Mouse (Mus musculus) CH12.LX (cell line): ENCODE measurements around the gene Ovca2. TPM values are rescaled to one million over a fixed set of nuclear protein-coding genes. Genes with fewer than 3 reads are reported as not detected.

Experiments
- DNase-seq: peaks from one replicate; pipeline ENCODE4 v3.0.0-alpha.2; 2013; ENCODE audit errors: extremely low read depth
- H3K27ac ChIP-seq: 2 replicates; pipeline ENCODE4 v1.5.1; 2012; ENCODE audit warnings: low read depth, mild to moderate bottlenecking, control low read depth, moderate library complexity; ENCODE audit not compliant: insufficient read depth
- H3K27me3 ChIP-seq: replicated peaks from 2 replicates; pipeline ENCODE3; 2012; ENCODE audit warnings: inconsistent platforms
- H3K36me3 ChIP-seq, 2 experiments: replicated peaks in 1 of 2; 2 replicates each; pipeline versions ENCODE3 to v1.6.1; 2012; ENCODE audit warnings: inconsistent platforms in 1 of 2, low read length in 1 of 2, mild to moderate bottlenecking in 1 of 2, mixed read lengths in 1 of 2, moderate library complexity in 1 of 2; ENCODE audit not compliant: control insufficient read depth in 1 of 2, insufficient read depth in 1 of 2
- H3K4me1 ChIP-seq, 2 experiments: 2 replicates each; pipeline ENCODE4 v1.6.1; 2012; ENCODE audit warnings: inconsistent platforms in 1 of 2, moderate library complexity in 1 of 2; ENCODE audit not compliant: insufficient read depth in 2 of 2, control insufficient read depth in 1 of 2
- H3K4me2 ChIP-seq: 2 replicates; pipeline ENCODE4 v1.6.1; 2012; ENCODE audit warnings: low read depth, mild to moderate bottlenecking, control low read depth; ENCODE audit not compliant: poor library complexity, insufficient read depth, severe bottlenecking
- H3K4me3 ChIP-seq, 3 experiments: fragments of 150-350 bp in 1 of 3; sonication (generic) in 1 of 3; replicated peaks in 1 of 3; 2 replicates each; pipeline versions ENCODE3 to v1.5.1; 2011 to 2012; ENCODE audit warnings: low read depth in 2 of 3, low read length in 2 of 3, mild to moderate bottlenecking in 2 of 3, moderate library complexity in 2 of 3, control low read depth in 1 of 3, improper control_type of control experiment in 1 of 3, inconsistent platforms in 1 of 3, mixed read lengths in 1 of 3; ENCODE audit not compliant: poor library complexity in 1 of 3
- H3K79me2 ChIP-seq: replicated peaks from 2 replicates; pipeline ENCODE4 v1.6.1; 2012; ENCODE audit warnings: mild to moderate bottlenecking, moderate library complexity; ENCODE audit not compliant: control insufficient read depth, poor library complexity, insufficient read depth, severe bottlenecking; ENCODE audit errors: extremely low read depth
- H3K9ac ChIP-seq: 2 replicates; pipeline ENCODE4 v1.6.1; 2012; ENCODE audit warnings: low read depth, mild to moderate bottlenecking, control low read depth, moderate library complexity; ENCODE audit not compliant: insufficient read depth
- H3K9me3 ChIP-seq: replicated peaks from 2 replicates; pipeline ENCODE3; 2012; ENCODE audit warnings: low read length, inconsistent platforms, mixed read lengths
- BHLHE40 ChIP-seq: IDR thresholded peaks from 2 replicates; pipeline ENCODE4 v1.6.1; 2011; ENCODE audit warnings: mild to moderate bottlenecking, low read depth, low read length, improper control_type of control experiment
- CHD1 ChIP-seq: IDR thresholded peaks from 2 replicates; pipeline ENCODE4 v1.6.1; 2012; ENCODE audit warnings: low read depth, low read length, improper control_type of control experiment, inconsistent platforms
- CHD2 ChIP-seq: IDR thresholded peaks from 2 replicates; pipeline ENCODE4 v1.6.1; 2011; ENCODE audit warnings: low read length, improper control_type of control experiment
- CTCF ChIP-seq, 2 experiments: IDR thresholded peaks in 1 of 2; conservative IDR thresholded peaks in 1 of 2; 2 replicates each; pipeline ENCODE4 v1.5.1; 2011 to 2012; ENCODE audit warnings: low read depth in 2 of 2, low read length in 2 of 2, improper control_type of control experiment in 1 of 2, inconsistent platforms in 1 of 2, mild to moderate bottlenecking in 1 of 2, moderate library complexity in 1 of 2
- ELF1 ChIP-seq: IDR thresholded peaks from 2 replicates; pipeline ENCODE4 v1.6.1; 2014; ENCODE audit warnings: low read depth, mild to moderate bottlenecking, inconsistent platforms, low read length, improper control_type of control experiment
- EP300 ChIP-seq: IDR thresholded peaks from 2 replicates; pipeline ENCODE4 v1.6.1; 2011; ENCODE audit warnings: low read length, improper control_type of control experiment
- KAT2A ChIP-seq: IDR thresholded peaks from 2 replicates; pipeline ENCODE4 v1.6.1; 2012; ENCODE audit warnings: low read length, improper control_type of control experiment, inconsistent platforms; ENCODE audit not compliant: insufficient replicate concordance
- MAFK ChIP-seq: IDR thresholded peaks from 2 replicates; pipeline ENCODE4 v1.6.1; 2011; ENCODE audit warnings: low read length, improper control_type of control experiment; ENCODE audit not compliant: insufficient replicate concordance
- MYC ChIP-seq: IDR thresholded peaks from 2 replicates; pipeline ENCODE4 v1.6.1; 2011; ENCODE audit warnings: low read depth, mild to moderate bottlenecking, improper control_type of control experiment, low read length
- POLR2A ChIP-seq: IDR thresholded peaks from 2 replicates; pipeline ENCODE4 v1.6.1; 2011; ENCODE audit warnings: low read depth, mild to moderate bottlenecking, improper control_type of control experiment, low read length
- RAD21 ChIP-seq: IDR thresholded peaks from 2 replicates; pipeline ENCODE4 v1.6.1; 2011; ENCODE audit warnings: low read depth, mild to moderate bottlenecking, low read length, improper control_type of control experiment, moderate library complexity
- SMC3 ChIP-seq: IDR thresholded peaks from 2 replicates; pipeline ENCODE4 v1.6.1; 2011; ENCODE audit warnings: low read depth, low read length, improper control_type of control experiment
- USF1 ChIP-seq: IDR thresholded peaks from 2 replicates; pipeline ENCODE4 v1.6.1; 2014; ENCODE audit warnings: low read depth, mild to moderate bottlenecking, inconsistent platforms, low read length, improper control_type of control experiment
- ZC3H11A ChIP-seq: IDR thresholded peaks from 2 replicates; pipeline ENCODE4 v1.6.1; 2012; ENCODE audit warnings: low read depth, mild to moderate bottlenecking, inconsistent platforms, low read length, improper control_type of control experiment
- ZNF384 ChIP-seq: IDR thresholded peaks from 2 replicates; pipeline ENCODE4 v1.6.1; 2012; ENCODE audit warnings: low read depth, low read length, improper control_type of control experiment, inconsistent platforms
- dilution Hi-C: fragments of 300-500 bp; cut with MboI; formaldehyde crosslinking; loops from 2 replicates; pipeline ENCODE4 v1.14.3; 2020; ENCODE audit warnings: low sequenced_read_pairs; ENCODE audit not compliant: extremely low pct_unique_long_range_greater_than_20kb, extremely low pct_ligation_motif_present
- in situ Hi-C: fragments of 300-500 bp; cut with MboI; formaldehyde crosslinking; loops from 3 replicates; pipeline ENCODE4 v1.14.3; 2019; ENCODE audit warnings: low sequenced_read_pairs, low pct_ligation_motif_present, low pct_unique_long_range_greater_than_20kb, mixed read lengths
- polyA plus RNA-seq: library from polyadenylated mRNA; unstranded; fragments of >175 nt; gene quantifications from 2 replicates; pipeline ENCODE4 v1.2.1, GENCODE M21; 2012; ENCODE audit warnings: low read depth; ENCODE audit not compliant: insufficient read length
- total RNA-seq, 2 experiments: library from RNA; depleted of rRNA; stranded (reverse); fragments of 300-350 nt in 1 of 2; fragments of >200 nt in 1 of 2; gene quantifications; 2 replicates each; pipeline ENCODE4 v1.2.3; 2012 to 2014

Gene Ovca2
- total and polyA plus RNA-seq, 3 experiments, result 20.7 to 86.9 (median 32.1) TPM

GRCm38 (mm10) chr11:75150346-75150745 lies 28.3 kb downstream of the Ovca2 start:
- Histone ChIP-seq H3K36me3 (peaks cover 8 to 50% of the 10 kb centered on the region in 2 experiments), H3K27me3 (no peaks in the 10 kb centered on the region), H3K27ac (no peak overlapping the region), H3K4me1 (peaks cover 20 to 58% of the 10 kb centered on the region in 2 experiments), H3K9ac (no peak overlapping the region)
- no peak for DNase-seq
- in situ Hi-C loops, result loop anchor here (25.0 kb wide), 1 partner anchor 513 kb away; the partner anchor contains the start of gene Cluh
- dilution Hi-C loops, result no loop called here
- TF ChIP-seq ZNF384 (peak; percentile 46; the same call in 1 of the 2 replicates), EP300 (no peak), MAFK (0 out of 2 replicates have a peak, but pooled peaks have one; percentile 40), CHD2 (no peak), CTCF (conservative IDR thresholded peaks at IDR 0.05 in 1 of 2, IDR thresholded peaks at IDR 0.05 in 1 of 2; ENCODE audit: low read depth in 2 of 2, low read length in 2 of 2) (peak in 1 of 2 experiments; percentile 15; a peak in 2 of 4 replicates), SMC3 (peak; percentile 6; the same call in 1 of the 2 replicates)
- TF ChIP-seq, all 38 proteins: peak for 4
- H3K4me2 ChIP-seq, result no peak overlapping the region
- H3K79me2 ChIP-seq, result no peaks in the 10 kb centered on the region
- no peaks in the 10 kb centered on the region for H3K9me3 ChIP-seq
- no peak overlapping the region for H3K4me3 ChIP-seq

- no peak for TF ChIP-seq ZC3H11A
- no peak for TF ChIP-seq BHLHE40
- no peak for TF ChIP-seq POLR2A
- no peak for TF ChIP-seq CHD1
- TF ChIP-seq KAT2A, result no peak
- no peak for TF ChIP-seq RAD21
- TF ChIP-seq SMC3, result no peak
- TF ChIP-seq MYC, result no peak
- dilution Hi-C loops, result no loop called here
- Histone ChIP-seq H3K27me3 (no peaks in the 10 kb centered on the region), H3K79me2 (no peaks in the 10 kb centered on the region), H3K4me3 (no peak overlapping the region), H3K27ac (no peak overlapping the region), H3K4me2 (no peak overlapping the region), H3K9ac (no peak overlapping the region), H3K4me1 (peaks cover 12 to 40% of the 10 kb centered on the region in 2 experiments), H3K36me3 (peaks cover 18 to 66% of the 10 kb centered on the region in 2 experiments), H3K9me3 (no peaks in the 10 kb centered on the region)
- in situ Hi-C loops, result no loop called here
- DNase-seq, result no peak
These were observed 30.2 kb downstream of the Ovca2 start for GRCm38 (mm10) chr11:75148332-75149035.

- Histone ChIP-seq H3K4me1 (peaks cover 6 to 33% of the 10 kb centered on the region in 2 experiments), H3K36me3 (peaks cover 24 to 73% of the 10 kb centered on the region in 2 experiments), H3K9ac (no peak overlapping the region), H3K9me3 (no peaks in the 10 kb centered on the region), H3K27me3 (no peaks in the 10 kb centered on the region), H3K27ac (no peak overlapping the region), H3K79me2 (no peaks in the 10 kb centered on the region), H3K4me2 (no peak overlapping the region), H3K4me3 (no peak overlapping the region)
- TF ChIP-seq ELF1, result peak; percentile 61
- TF ChIP-seq USF1, result no peak
- no peak for TF ChIP-seq KAT2A
- dilution Hi-C loops (no loop called here), in situ Hi-C loops (no loop called here)
- no peak for DNase-seq
These were observed 30.8 kb downstream of the Ovca2 start for GRCm38 (mm10) chr11:75147846-75148168.
